Mouse (Mus musculus) E14TG2a.4 (cell line): Measurements from ENCODE around the gene Brwd3.

ENCODE experiments used
- H3K27me3 ChIP-seq: 2 replicates; pipeline ENCODE4 v1.6.1; 2014; ENCODE audit warnings: low read length, control low read depth; ENCODE audit not compliant: insufficient read depth
- H3K36me3 ChIP-seq: 2 replicates; pipeline ENCODE4 v1.6.1; 2014; ENCODE audit warnings: low read length, control low read depth; ENCODE audit not compliant: insufficient read depth
- H3K4me1 ChIP-seq: replicated peaks from 2 replicates; pipeline ENCODE4 v1.6.1; 2014; ENCODE audit warnings: low read depth, low read length, control low read depth
- H3K4me3 ChIP-seq: replicated peaks from 2 replicates; pipeline ENCODE4 v1.5.1; 2014; ENCODE audit warnings: mild to moderate bottlenecking, low read length
- H3K9me3 ChIP-seq: 2 replicates; pipeline ENCODE4 v1.6.1; 2014; ENCODE audit warnings: low read length, control low read depth
- CTCF ChIP-seq: conservative IDR thresholded peaks from 2 replicates; pipeline ENCODE4 v1.5.1; 2014; ENCODE audit warnings: low read length
- NANOG ChIP-seq: IDR thresholded peaks from 2 replicates; pipeline ENCODE4 v1.6.1; 2014; ENCODE audit warnings: borderline replicate concordance, low read length, mixed read lengths
- POU5F1 ChIP-seq: IDR thresholded peaks from 2 replicates; pipeline ENCODE4 v1.6.1; 2014; ENCODE audit warnings: low read length, borderline replicate concordance

Brwd3 gene

DNA sequence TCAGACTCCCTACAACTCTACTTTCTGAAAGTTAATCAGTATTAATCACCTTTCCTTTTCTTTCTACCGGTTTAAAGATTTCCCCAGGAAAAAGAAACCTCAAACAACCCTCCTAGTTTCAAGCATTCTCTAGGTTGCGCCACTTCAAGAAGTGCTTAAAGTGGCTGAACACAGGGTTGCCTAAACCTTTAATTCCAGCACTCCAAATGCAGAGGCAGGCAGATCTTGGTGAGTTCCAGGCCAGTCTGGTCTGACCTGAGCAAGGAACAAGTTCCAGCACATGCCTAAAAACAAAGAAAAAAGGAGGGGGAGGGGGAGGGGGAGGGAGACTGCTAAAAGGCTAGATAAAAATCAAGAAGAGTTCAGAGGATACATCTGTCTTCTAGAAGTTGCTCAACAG, 6.1 kb downstream of the Brwd3 start:
- H3K4me1 ChIP-seq, result no peaks in the 10 kb centered on the region
- H3K27me3 ChIP-seq, result no peaks in the 10 kb centered on the region
- TF ChIP-seq NANOG, result no peak
- no peak overlapping the region for H3K4me3 ChIP-seq
- no peaks in the 10 kb centered on the region for H3K9me3 ChIP-seq
- peaks cover 3% of the 10 kb centered on the region; the same call in 1 of the 2 replicates for H3K36me3 ChIP-seq

DNA sequence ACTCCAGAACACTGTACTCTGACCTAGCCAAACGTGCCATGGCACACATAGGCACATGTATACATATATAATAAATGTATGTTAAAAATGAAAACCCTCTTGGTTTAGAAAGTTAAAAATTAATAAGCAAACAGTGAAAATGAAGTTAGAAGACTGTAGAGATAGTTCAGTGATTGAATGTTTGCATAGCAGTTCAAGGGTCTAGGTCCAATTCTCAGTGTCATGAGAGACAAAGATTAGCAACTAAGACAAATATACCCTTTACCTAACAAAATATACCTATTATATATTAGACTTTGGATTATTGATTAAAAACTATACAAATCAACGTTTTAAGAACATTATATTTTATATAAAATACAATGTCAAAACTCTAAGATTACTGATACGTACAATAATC, 36.9 kb downstream of the Brwd3 start:
- TF ChIP-seq NANOG (no peak), CTCF (no peak), POU5F1 (no peak)
- Histone ChIP-seq H3K4me3 (no peak overlapping the region), H3K4me1 (no peaks in the 10 kb centered on the region), H3K27me3 (no peaks in the 10 kb centered on the region), H3K36me3 (no peaks in the 10 kb centered on the region), H3K9me3 (no peaks in the 10 kb centered on the region)

DNA sequence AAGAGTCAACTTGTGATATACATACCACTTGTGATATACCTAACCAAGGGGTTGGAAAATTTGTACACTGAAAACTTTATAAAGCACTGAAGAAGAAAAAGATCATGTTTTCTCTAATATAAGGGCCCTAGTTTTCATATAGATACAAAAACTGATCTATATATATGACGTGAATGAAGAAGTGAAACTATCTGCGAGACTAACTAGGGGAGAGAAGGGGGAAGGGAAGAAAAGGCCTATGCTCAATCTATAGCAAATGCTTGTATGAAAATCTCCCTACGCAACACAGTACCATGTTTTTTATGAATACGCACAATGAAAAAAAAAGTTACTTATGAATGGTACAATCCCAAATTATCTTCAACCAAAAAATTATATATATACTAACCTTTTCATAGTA, 50.4 kb downstream of the Brwd3 start:
- H3K27me3 ChIP-seq, result no peaks in the 10 kb centered on the region
- H3K4me3 ChIP-seq, result no peak overlapping the region
- no peaks in the 10 kb centered on the region for H3K36me3 ChIP-seq
- no peaks in the 10 kb centered on the region for H3K4me1 ChIP-seq
- H3K9me3 ChIP-seq, result no peaks in the 10 kb centered on the region
- TF ChIP-seq CTCF (no peak), POU5F1 (no peak), NANOG (no peak)

DNA sequence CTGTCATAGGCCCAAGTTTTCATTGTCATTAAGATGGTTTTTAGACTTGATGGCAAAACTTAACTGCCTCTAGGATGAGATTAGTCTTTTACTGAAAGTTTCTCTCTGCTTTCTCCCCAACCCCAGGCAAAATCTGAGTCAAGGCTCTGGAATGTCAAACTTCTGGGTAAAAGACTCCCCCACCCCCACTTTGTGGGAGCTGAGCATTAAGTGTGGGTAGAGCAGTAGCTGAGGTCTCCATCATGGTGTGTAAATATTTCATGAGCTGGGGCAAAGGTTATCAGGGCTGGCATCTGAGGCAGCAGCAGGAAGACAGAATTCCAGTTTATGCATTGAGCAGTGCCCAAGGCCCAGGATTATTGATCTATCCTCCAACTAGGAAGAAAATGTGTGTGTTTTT, 102.4 kb downstream of the Brwd3 start:
- H3K4me1 ChIP-seq, result no peaks in the 10 kb centered on the region
- no peaks in the 10 kb centered on the region for H3K27me3 ChIP-seq
- H3K9me3 ChIP-seq, result no peaks in the 10 kb centered on the region
- TF ChIP-seq CTCF (no peak), POU5F1 (no peak), NANOG (no peak)
- no peaks in the 10 kb centered on the region for H3K36me3 ChIP-seq
- H3K4me3 ChIP-seq, result no peak overlapping the region

DNA sequence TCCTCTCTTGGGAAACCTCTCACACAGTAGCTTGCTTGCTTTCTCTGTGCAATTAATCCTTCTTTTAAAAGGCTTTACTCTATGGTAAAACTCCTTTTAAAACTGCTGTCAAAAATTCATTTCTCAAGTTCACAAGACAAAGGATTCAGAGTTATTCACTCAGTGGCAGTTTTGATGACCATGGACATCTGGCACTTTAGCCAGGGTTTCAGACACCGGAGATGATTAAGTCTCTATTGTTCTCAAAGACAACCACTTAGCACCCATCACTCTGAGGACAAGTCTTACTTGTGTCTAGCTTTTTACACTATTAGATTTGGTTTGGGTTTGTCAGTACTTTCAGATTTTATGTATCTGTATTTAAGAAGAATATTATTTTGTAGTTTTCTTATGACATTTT, 104.6 kb downstream of the Brwd3 start:
- TF ChIP-seq POU5F1 (no peak), NANOG (no peak)
- H3K27me3 ChIP-seq, result no peaks in the 10 kb centered on the region

DNA sequence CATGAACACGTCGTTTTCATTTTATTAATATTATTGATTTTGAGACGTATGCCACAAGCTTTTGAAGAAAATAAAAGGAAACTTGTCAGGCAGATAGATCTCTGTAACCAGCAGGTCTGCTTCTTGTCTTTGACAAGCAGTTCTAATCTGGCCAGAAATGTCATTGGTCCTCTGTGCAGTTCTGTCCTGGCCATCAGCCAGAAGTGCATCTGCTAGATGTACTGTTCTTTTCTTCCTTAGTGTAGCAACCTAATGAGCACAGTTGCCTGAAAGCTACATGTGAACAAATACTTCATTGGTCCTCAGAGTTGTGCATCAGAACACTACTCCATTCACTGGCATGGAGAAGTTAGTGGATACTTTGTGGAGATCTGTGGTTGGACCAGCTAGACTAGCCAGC, 105.1 kb downstream of the Brwd3 start:
- TF ChIP-seq NANOG, result no peak
- TF ChIP-seq POU5F1, result no peak
- TF ChIP-seq CTCF, result no peak
- Histone ChIP-seq H3K9me3 (no peaks in the 10 kb centered on the region), H3K4me3 (no peak overlapping the region), H3K27me3 (no peaks in the 10 kb centered on the region), H3K4me1 (no peaks in the 10 kb centered on the region), H3K36me3 (no peaks in the 10 kb centered on the region)

More for the DNA sequence above, 104.6 kb downstream of the Brwd3 start:
- no peaks in the 10 kb centered on the region for H3K4me1 ChIP-seq
- no peaks in the 10 kb centered on the region for H3K9me3 ChIP-seq
- H3K36me3 ChIP-seq, result no peaks in the 10 kb centered on the region
- no peak overlapping the region for H3K4me3 ChIP-seq

DNA sequence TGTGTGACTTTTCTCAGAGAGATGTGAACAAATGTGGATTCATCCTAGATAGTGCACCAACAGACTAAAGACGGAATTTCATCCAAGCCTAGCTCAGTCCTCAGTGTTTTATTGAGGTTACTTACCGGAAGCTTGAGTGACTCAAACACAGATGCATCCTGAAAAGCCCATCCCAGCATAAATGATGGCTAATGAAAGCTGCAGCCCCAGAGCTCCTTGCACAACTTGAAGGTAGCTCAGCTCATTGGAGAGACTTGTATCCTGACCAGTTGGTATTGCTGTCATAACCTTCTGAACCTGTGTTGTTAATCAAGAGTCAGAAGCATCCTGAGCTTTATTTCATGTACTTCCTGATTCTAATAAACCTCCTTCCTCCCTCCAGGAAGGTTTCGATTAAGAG, 105.8 kb downstream of the Brwd3 start:
- H3K27me3 ChIP-seq, result no peaks in the 10 kb centered on the region
- no peaks in the 10 kb centered on the region for H3K4me1 ChIP-seq
- no peak overlapping the region for H3K4me3 ChIP-seq
- no peaks in the 10 kb centered on the region for H3K9me3 ChIP-seq
- no peaks in the 10 kb centered on the region for H3K36me3 ChIP-seq
- no peak for TF ChIP-seq POU5F1
- TF ChIP-seq CTCF, result no peak
- no peak for TF ChIP-seq NANOG

DNA sequence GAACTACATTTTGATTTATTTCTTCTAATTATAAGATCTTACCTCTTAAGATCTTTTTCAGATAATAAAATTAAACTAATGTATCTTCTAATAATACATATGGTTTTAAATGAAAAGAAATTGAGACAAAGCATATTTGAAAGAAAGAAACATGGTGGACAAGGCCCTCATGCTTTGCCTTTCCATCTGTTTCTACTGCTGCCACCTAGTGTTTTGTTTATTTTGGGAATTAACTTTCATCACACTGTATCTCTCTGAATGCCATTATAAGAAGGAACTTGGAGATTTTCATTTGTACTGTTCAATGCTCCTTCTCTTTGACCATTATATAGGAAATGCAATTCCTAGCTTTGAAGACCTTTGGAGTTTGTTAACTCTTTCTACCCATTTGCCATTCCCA, 109.9 kb downstream of the Brwd3 start:
- Histone ChIP-seq H3K36me3 (no peaks in the 10 kb centered on the region), H3K4me1 (no peaks in the 10 kb centered on the region), H3K27me3 (no peaks in the 10 kb centered on the region), H3K4me3 (no peak overlapping the region), H3K9me3 (no peaks in the 10 kb centered on the region)
- TF ChIP-seq CTCF (no peak), POU5F1 (no peak), NANOG (no peak)

DNA sequence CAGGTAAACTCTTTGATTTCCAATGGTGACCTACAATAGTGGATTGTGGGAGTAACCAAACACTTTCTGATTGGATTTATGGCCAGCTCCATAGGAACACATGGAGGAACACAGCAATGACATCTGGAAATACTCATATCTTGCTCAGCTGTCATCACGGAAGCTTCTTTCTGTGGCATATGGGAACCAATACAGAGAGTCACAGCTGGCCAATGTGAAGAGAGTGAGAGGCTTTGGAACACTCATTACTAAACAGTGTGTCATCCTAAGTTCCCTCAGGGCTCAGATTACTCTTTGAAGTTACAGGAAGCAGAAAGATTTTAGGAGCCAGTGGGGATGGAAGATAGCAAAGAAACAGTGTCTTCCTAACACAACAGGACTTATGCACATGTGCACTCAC, 111.7 kb downstream of the Brwd3 start:
- Histone ChIP-seq H3K4me3 (no peak overlapping the region), H3K36me3 (no peaks in the 10 kb centered on the region), H3K27me3 (no peaks in the 10 kb centered on the region), H3K4me1 (no peaks in the 10 kb centered on the region), H3K9me3 (no peaks in the 10 kb centered on the region)
- TF ChIP-seq CTCF, result no peak
- no peak for TF ChIP-seq POU5F1
- no peak for TF ChIP-seq NANOG

DNA sequence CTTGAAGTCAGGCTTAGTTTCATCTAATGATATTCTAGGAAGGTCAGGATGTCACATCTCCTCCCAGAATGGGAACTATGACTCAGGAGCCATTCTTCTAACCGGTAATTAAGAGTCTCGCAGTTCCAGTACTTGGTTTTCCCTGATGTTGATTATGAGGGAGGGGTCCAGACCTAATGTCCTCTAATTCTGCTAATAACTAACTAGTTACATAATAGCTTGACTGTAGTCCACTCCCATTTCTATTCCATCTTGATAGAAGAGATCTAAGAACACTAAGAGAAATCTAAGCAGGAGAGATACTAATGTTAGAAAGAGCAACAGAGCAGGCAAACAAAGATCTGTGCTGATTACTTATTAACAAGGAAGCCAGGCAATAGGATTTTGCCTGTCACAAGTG, 129.9 kb downstream of the Brwd3 start:
- no peaks in the 10 kb centered on the region for H3K4me1 ChIP-seq
- no peaks in the 10 kb centered on the region for H3K9me3 ChIP-seq
- no peaks in the 10 kb centered on the region for H3K36me3 ChIP-seq
- H3K27me3 ChIP-seq, result no peaks in the 10 kb centered on the region
- TF ChIP-seq POU5F1, result no peak
- no peak for TF ChIP-seq NANOG
- TF ChIP-seq CTCF, result no peak
- H3K4me3 ChIP-seq, result no peak overlapping the region
